Mouse (Mus musculus): ENCODE results near the gene Mul1.
A peak's percentile ranks its signal among the peaks of the same experiment; 100 is the strongest.

Gene Mul1

DNA sequence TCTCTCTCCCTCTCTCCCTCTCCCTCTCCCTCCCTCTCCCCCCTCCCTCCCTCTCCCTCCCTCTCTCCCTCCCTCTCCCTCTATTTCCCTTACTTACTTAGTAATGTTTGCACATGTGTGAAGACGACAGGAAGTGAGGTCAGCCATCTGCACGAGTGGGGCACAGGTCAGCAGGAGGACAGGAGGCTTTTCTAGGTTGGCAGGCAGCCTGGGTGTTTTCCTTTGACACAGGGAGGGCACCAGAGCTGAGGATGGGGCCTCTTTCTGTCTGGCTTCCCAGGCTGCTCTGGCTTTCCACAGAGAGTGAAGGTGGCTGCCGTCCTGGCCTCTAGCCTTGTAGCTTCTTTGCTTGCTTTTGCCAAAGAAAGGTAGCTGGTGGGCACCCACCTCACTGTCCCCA lies 5.6 kb downstream of the Mul1 start:
- DNase-seq (ENCODE audit: low spot score in 2 of 2): no peak

DNA sequence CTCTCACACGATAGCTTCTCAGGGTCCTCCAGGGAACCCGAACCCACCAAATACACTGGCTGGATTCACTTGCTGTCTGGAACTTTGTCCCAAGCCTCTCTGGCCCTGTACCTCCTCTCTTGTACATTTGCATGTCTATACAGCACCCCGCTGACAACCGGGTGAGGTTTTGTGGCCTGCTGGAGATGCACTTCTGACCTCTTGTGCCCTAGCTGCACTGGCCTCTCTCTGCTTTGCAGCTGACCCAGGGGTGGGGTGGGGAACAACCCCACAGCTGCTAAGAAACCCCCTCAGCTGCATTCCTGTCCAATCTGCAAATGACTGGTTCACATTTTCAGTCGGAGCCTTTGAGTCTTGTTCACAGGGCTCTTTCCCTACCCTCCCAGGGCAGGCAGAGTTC lies 10.5 kb downstream of the Mul1 start:
- DNase-seq (ENCODE audit: low spot score in 2 of 2): no peak

DNA sequence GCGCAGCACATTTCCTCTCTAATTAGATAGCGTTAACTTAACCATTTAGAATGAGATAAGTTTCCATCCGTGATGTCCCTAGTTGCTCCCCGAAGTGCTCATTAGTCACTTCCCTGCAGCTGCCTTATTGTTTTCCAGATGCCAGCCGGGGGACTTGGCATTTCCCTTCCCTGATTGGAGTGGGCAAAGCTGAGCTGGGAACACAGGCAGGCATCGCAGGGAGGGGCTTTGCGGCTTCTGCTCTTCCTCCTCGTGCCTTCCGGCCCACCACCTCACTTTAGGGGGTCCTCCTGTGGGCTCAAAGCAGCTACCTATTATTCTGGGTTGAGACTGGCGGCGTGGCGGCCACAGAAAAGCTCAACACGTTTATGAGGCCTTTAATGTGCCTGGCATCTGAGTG lies 12.5 kb downstream of the Mul1 start:
- DNase-seq (ENCODE audit: low spot score in 2 of 2): peak in 1 of 2 experiments; percentile 40

DNA sequence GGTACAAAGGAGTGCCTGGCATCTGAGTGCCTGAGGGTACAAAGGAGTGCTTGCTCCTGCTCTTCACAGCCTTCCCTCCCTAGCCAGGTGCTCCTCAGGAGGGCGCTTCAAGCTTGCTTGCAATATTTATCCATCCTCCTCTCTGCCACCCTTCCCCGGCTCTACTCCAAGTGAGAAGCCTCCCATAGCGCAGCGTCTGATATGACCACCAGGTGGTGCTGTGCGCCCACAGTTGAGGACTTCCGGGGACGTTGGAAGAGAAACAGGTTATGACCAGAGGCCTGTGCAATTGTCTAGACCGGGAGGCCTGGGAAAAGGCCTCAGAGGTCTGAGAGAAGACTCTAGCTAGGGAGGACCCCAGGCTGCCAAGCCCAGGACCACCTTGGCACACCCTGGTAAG lies 12.9 kb downstream of the Mul1 start:
- DNase-seq (ENCODE audit: low spot score in 2 of 2): peak; percentile 88 to 93

DNA sequence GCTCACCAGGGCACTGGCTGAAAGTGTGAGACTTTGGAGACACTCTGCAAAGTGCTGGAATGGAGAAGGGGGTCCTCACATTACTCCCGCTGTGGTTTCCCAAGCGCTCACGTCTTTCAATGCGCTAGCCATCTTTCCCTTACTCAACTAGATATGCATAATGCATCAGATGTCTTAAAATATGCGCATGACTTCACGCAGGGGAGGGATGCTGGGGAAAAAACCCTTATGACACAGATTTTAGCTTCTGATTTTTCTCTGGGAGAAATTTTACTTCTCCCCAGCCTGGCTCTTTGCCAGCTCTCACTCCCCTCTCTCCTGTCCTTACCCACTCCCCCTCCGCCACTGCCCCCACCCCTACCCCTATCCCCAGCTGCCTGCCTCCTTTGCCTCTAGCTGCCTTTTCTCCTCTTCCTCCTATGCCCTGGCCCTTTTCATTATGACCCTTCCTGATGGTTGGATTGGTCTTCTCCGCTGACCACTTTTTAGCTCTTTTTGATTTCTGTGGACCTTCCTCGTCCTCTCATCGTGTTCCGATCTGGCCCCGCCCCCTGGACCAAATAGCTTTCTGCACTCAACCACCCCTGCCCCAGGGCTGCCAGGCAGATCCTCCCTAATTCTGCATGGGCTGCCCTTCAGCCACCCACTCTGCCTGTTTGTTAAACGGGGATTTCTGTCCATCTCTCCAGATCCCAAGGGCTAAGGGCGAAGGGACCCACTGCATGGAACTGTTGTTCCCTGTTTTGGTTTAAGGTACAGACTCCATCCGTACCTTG lies 13.5 kb downstream of the Mul1 start:
- DNase-seq (ENCODE audit: low spot score in 2 of 2): no peak

DNA sequence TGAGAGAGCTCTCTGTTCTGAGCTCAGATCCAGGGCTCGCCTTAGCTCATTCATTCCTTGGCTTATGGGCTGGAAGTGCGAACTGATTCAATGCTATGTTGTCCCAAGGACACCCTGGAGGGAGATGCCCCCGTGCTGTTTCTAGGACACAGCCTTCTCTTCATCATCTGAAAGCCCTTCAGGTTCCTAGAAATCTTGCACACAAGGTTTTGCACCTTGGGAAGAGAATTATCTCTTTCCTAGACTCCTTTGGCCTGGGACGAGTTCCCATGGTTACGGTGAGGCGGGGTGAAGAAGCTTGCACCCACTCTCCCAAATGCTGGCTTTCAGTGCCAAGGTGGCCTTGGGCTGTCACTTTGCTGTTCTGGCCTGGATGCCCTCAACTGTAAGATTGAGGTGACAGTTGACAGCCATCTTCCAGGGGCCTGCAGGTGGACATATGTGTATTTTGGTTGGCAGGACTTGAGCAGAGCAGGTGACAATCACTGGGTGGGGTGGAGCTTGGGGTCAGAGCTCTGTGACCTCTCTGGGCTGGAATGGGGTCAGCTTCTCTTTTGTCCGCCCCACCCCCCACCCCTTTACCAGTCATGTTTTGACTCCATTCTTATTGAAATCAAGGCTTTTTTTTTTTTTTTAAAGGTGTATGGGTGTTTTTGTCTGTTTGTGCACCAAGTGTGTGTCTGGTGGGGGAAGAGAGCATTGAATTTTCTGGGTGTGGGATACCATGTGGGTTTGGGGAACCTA lies 14.6 kb downstream of the Mul1 start:
- no peak for DNase-seq (ENCODE audit: low spot score in 2 of 2)

DNA sequence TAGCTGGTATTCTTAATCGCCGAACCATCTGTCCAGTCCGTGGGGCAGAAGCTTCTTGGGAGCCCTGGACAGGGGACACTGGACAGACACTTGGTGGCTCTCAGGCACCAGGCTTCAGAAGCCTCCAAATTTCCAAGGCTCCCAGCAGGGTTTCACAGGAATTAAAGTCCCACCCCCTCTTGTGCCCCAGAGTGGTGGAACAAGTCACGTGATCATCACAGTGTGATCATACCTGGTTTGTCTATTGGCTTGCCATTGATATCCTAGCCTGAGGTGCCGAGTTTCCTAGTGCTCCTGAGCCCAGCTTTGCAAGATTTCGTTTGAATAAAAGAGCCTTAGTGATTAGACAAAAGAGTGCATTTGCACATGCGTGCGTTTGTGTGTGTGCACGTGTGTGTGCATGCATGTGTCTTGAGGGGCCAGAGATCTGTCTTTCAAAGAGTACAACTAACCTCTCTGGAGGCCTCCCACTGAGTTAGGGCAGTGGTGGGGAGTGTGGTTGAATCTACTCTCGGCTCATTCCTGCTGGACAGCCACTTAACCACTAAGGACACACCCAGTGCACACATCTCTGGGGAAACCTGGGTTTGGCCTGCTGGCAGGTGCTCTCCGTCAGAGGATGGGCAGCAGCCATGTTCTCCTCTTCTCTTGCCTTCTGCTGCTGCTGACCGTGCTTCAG lies 15.3 kb downstream of the Mul1 start:
- DNase-seq (ENCODE audit: low spot score in 2 of 2): no peak

DNA sequence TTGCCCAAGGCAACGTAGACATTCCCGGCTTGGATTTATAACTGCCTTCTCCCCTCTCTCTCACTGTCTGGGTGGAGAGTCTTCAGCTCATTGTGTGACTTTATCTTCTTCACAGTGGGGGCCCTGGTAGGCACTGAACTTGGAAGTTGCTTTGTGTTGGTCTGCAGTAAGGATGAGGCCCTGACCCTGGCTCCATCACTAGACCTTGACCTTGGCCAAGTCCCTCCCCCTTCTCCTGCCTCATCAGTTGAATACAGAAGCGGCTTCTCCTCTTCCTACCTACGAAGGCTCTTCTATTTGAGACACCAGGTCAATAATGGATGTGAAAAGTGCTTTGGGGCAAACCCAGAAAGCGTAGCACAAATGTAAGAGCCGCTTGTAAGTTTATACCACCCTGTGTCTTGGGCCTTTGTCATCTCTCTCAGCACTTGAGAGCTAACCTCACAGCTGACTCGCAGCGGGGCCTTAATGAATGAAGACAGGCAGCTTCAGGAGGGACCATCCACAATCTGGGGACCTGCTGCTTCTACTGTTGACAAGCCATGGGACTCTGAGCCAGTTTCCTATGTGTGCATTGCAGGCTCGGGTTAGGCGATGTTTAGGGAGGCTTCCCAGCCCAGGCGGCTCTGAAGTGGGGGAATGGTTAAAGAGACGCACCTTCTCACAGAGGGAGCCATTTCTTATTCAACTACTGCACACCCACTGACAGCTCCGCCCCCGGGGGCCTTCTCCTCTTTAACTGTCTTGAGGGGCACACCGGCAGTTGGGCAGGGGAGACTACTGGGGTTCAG lies 18.0 kb downstream of the Mul1 start:
- DNase-seq (ENCODE audit: low spot score in 2 of 2): no peak

DNA sequence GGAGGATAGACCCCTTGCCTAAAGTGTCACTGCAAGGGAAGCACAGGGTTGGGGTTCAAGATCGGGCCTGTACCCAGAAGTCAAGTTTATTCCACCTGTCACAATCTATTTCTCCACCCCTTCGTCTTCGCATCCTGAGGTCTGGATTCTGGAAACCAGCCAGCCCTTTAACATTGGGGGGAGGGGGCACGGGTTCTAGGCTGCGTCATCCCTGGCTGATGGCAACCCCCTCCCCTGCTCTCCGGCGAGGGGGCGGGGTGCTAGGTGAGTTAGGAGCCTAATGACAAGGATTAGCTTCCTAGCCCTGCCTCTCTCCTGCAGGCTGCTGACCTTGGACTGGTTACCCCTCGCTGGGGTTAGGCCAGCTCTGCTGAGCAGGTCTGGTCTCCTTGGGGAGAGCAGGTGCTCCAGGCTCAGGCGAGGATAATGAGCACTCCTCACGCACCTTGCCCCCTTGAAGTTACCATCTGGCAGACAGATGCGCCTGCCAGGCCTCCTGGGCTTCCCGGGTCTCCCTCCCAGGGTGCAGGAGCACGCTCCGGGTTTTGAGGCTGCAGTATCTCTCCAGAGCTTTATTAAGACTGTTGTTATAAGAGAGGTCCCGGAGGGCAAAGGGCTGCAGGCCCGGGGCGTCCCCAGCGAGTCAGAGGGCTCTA lies 18.8 kb downstream of the Mul1 start:
- no peak for DNase-seq (ENCODE audit: low spot score in 2 of 2)

DNA sequence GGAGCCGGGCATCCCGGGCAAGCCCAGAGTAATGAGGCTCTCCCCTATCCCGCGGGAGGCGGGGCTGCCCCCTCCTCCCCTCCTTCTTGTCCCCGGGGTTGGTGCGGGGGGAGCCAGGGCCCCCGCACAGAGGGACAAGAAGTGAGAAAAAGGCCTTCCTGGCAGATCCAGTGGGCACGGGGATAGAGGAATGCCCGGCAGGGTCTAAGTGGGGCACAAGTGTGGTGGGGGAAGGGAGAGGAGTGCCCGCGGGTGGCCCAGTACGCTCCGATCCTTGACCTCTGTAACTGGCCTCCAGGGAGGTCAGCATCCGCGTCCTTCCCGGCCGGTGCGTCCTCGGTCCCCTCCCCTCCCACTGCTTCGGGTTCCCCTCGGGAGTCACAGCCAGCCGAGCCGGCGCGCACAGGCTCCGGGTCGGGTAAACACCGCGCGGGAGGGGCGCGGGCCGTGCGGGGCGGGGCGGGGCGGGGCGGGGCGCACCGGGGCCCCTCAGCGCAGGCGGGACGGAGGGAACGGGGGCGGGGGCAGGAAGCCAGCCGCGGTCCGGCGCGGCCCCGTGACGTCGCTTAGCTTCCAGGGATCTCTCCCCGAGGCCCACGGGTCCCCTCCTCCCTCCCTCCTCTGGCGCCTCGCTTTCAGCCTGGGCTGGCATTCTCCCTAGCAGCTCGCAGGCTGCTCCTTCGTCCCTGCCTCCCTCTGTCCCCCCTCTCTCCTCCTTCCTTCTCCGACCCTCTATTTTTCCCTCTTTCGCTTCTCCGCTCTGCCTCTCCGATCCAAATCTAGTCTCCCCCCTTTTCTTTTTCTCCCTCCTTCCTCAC lies 19.5 kb downstream of the Mul1 start, which contains the start of gene Camk2n1:
Camk2n1 (plus strand) TSS at position 562 of the 818 bp plus-strand sequence.
- peak; percentile 81 to 84 for DNase-seq (ENCODE audit: low spot score in 2 of 2)

DNA sequence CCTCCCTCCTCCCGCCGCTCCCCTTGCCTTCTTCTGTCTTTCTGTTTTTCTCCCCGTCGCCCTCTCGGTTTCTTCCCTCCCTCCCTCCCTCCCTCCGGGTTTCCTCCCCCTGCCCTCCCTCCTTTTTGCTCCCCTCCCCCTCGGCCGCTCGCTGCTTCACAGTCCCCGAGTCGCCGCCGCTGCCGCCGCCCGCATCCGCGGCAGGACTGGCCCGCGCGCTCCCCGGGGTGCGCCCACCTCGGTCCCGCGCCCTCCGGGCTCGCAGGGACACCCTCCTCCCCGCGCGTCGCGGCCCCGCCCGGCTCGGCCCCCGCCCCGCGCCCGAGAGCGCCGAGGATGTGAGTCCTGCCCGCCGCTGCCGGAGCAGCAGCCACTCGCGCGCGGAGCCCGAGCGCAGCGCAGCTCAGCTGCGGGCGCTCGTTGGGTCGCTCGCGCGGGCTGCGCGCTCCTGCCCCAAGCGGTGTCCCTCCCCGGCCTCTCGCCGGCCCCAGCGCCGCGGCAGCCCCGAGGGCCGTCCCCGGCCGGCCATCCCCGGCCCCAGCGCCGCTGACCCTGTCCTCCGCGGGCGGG lies 20.2 kb downstream of the Mul1 start:
- peak; percentile 64 to 74 for DNase-seq (ENCODE audit: low spot score in 2 of 2)

DNA sequence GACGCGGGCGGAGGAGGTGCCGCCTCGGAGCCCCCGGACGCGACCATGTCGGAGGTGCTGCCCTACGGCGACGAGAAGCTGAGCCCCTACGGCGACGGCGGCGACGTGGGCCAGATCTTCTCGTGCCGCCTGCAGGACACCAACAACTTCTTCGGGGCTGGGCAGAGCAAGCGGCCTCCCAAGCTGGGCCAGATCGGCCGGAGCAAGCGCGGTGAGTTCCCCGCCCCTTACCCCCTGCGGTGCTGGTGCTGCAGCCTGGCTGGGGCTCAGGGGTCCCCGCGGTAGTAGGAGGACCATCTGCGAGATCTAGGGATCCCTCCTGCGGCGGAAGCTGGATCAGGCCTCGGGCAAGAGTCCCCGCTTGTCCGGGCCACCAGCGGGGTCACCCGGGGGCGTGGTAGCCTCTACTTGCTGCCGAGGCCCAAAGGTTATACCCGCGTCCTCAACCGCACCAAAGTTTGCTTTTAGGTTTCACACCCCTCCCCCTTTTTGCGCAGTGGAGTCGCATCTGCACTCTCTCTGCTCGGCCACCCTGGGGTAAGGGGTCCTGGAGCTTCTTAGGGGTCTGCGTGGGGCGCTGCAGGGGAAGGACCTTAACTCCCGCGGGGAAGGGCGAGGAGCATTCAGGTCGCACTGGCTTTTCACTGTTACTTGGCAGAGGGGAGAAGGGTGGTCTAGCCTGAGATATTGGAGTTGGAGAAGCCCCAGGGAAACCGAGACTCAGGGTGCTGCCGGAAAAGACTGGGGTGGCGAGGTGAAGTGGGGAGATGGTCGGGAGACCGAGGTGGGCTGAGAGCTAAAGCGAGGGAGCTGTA lies 20.9 kb downstream of the Mul1 start:
- DNase-seq (ENCODE audit: low spot score in 2 of 2): peak in 1 of 2 experiments; percentile 57

DNA sequence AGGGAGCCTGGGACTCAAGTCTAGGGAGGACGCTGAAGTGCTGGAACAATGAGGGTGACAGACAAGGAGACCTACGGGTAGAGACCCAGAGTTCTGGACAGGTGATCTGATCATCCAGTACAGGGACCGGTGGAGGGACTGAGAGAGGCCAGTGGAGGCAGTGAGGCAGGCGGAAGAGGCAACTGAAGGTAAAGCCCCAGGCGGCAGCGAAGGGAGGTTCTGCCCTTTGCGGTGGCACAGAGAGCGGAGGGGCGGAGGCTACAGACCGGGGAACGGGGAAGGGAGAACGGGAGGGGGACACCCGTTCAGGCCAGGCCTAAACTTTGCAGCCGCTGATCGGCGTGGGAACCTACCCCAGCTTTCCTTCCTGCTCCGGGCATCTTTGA lies 21.5 kb downstream of the Mul1 start:
- peak in 1 of 2 experiments; percentile 33 for DNase-seq (ENCODE audit: low spot score in 2 of 2)

DNA sequence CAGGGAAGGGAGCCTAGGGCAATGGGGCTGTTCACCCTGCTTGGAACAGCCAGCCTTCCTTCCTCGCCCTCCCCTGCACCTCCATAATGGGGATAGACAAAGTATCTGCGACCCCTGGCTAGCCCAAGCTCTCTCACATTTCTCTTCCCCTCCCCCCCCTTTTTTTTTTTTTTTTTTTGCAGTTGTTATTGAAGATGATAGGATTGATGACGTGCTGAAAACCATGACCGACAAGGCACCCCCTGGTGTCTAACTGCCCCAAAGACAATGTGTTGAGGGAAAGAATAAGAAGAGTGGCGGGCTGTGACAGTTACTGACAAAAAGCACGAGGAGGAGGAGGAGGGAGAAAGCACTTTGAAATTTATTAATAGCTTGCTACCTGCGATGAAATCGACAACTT lies 22.1 kb downstream of the Mul1 start:
- DNase-seq (ENCODE audit: low spot score in 2 of 2): no peak

DNA sequence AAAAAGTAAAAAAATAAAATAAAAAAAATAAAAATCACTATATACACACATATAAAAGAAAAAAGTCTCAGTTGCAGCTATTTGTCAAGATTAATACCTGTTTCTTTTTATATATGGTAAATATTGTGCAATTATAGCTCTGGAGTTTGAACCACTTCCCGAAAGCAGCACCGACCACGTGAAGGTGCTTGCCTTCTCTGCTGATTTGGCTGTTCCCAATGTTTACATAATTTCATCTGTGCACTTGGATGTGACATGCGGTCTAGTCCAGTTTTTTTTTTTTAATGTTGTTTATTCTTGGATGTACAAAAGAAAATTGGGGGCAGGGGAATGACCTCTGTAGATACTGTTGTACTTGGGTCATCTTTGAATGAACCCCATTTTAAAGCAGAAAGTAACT lies 22.6 kb downstream of the Mul1 start:
- no peak for DNase-seq (ENCODE audit: low spot score in 2 of 2)

DNA sequence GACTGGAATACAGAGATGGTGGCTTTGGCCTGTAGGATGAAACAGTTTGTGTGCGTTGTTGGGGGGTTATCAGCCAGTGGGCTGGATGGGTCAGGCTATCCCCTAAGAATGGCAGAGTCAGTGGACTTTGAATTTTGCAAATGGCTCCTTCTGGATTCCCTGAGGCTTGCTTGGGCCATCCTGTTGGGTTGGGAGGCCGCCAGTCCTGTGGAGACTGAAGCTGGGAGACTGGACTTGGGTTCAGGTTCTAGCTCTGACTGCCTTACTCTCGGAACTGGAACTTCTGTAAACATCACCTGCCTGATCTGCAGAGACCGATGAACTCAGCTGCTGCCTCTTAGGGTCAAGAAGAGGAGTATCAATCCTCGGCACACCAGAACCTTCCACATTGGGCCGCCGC lies 23.7 kb downstream of the Mul1 start:
- DNase-seq (ENCODE audit: low spot score in 2 of 2): no peak

DNA sequence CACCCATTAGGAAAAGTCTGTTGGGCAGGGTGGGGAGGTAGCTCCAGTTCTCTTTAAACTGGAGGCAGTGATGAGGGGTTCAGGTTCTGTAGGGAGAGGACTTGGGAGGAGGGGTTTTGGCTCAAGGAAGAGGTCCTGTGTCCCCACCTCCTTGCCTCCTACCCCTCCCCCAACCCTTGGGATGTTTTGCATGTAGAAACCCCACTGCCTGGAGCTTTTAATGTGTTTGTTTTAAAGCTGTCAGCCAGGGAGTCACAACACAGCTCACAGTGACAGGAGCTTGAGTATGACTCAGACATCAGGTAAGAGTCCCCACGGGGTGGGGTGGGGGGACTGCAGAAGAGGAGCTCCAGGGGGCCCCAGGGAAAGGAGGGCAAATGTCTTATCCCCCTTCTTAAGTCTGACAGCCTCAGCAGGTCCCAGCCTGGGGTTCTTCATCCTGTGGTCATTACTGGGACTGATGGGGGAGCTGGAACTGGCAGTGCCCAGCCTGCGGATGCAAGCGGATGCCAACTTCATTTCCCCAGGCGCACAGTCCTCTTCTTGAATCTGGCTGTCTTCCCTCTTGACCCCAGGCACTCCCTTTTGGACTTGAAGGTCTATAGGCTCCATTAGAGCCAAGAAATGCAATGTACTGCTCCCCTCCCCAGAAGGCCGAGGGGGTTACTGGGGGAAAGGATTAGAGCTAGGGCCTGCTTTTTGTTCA lies 24.4 kb downstream of the Mul1 start:
- DNase-seq (ENCODE audit: low spot score in 2 of 2): no peak

DNA sequence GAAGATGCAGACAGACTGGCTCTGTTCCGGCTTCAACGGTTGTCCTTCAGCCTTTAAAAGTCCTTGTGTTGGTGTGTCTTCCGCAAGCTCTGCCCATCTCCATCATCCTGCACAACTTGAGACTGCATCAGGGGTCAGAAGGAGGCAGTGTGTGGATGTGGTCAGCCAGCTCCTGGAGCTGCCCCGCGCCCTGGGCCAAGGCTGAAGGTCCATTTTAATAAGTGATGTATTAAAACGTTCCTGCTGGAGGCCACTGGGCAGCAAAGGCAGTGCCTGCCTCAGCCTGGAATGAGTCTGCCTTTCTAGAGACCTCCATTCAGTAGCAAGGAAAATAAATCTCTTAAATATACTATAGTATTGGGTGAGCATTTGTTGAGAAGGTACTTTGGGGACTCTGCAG lies 25.3 kb downstream of the Mul1 start:
- no peak for DNase-seq (ENCODE audit: low spot score in 2 of 2)

DNA sequence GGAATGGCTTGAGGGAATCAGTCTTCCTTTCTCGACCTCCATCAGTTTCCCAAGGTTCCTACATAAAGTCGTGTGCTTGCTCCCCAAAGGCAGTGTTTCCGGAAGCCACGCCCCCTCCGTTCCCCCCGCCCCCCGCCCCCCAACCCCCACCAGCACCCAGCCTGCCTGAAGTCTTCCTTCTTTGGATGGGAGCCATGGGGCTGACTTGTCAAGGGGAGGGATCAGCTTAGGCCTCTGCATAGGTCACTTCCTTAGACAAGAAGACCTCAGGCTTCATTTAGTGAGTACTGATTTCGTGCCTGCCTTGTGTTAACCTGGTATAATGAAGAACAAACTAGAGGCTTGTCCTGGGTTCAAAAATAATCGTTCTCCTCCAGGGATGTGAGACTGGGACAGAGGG lies 26.4 kb downstream of the Mul1 start:
- no peak for DNase-seq (ENCODE audit: low spot score in 2 of 2)

Data from frontal cortex, postnatal 10 days (tissue).